Mouse (Mus musculus) G1E (cell line): Measurements from ENCODE around the gene Sec24d.

Experiments
- CTCF ChIP-seq: IDR thresholded peaks from 2 replicates; pipeline ENCODE4 v1.5.1; 2012; ENCODE audit warnings: low read depth, low read length, inconsistent platforms, mixed read lengths
- GATA1 ChIP-seq: IDR thresholded peaks from 2 replicates; pipeline ENCODE4 v1.6.1; 2012; ENCODE audit warnings: borderline replicate concordance, low read length, inconsistent platforms, mixed read lengths
- TAL1 ChIP-seq: conservative IDR thresholded peaks from 2 replicates; pipeline ENCODE4 v1.6.1; 2012; ENCODE audit warnings: low read depth, low read length, inconsistent platforms, mixed read lengths

DNA sequence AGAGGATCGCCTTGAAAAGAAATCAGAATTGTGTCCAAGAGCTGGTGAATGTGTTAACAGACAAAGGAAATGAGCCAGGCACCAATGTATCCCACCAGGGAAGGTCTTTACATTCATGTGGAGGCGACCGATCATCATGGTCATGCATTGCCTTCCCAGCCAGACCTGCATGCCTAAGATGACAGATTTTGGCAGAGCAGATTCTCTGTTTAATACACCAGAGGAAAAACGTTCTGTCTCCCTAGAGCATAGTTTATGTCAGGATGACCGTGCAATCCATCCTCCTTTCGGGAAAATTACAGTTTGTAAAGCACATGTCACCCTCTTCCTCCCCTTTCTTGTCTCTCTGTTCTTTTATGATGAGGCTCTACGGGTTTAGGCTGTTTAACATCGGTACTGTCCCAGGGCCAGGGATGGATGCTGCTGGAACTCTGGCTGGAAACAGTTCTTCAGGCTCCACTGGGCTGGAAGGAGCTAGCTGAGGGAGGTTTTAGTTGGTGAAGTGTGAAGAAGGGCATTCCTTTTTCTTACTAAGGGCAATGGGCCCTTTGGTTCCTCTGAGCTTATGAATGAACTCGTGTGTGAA lies 45.3 kb downstream of the Sec24d start:
- no peak for TF ChIP-seq TAL1
- TF ChIP-seq CTCF = no peak
- TF ChIP-seq GATA1 = no peak
